Mouse (Mus musculus): ENCODE measurements around the gene Atp2a1.
"Not testable (repeated sequence)": the region's sequence is repeated elsewhere in the genome, so short reads cannot be mapped to it uniquely, and the experiment has no call there.

Gene Atp2a1

GRCm38 (mm10) chr7:126463004-126463403 is at the start of gene Atp2a1:
Gene Atp2a1 (minus strand): TSS chr7:126463108.
- in situ Hi-C loops (cut with MboI; ENCODE audit: low pct_unique_long_range_greater_than_20kb in 1 of 2, low sequenced_read_pairs in 2 of 2, unreplicated experiment in 1 of 2), result no loop called here

GRCm38 (mm10) chr7:126511287-126511686 is 48.4 kb upstream of the Atp2a1 start:
- in situ Hi-C loops (cut with MboI; ENCODE audit: low pct_unique_long_range_greater_than_20kb in 1 of 2, low sequenced_read_pairs in 2 of 2, unreplicated experiment in 1 of 2), result no loop called here

GRCm38 (mm10) chr7:126507126-126507778 is 44.3 kb upstream of the Atp2a1 start:
- in situ Hi-C loops (cut with MboI; ENCODE audit: low pct_unique_long_range_greater_than_20kb in 1 of 2, low sequenced_read_pairs in 2 of 2, unreplicated experiment in 1 of 2), result no loop called here

DNA sequence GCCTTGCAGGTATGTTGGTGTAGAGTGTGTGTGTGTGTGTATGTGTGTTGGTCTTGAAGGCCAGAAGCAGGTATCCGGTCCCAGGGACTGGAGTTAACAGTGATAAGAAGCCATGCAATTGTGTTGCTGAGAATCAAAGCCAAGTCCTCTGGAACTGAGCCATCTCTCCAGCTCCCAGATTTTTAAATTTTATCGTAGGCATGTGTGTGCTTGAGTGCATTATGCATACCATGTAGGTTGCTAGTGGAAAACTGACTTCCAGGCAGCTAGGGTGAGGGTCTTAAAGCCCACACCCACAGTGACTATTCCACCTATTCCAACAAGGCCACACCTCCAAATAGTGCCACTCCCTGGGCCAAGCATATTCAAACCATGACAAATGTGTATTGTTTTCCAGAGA is 42.0 kb upstream of the Atp2a1 start:
- in situ Hi-C loops (cut with MboI; ENCODE audit: low pct_unique_long_range_greater_than_20kb in 1 of 2, low sequenced_read_pairs in 2 of 2, unreplicated experiment in 1 of 2), result no loop called here

- in situ Hi-C loops (cut with MboI; ENCODE audit: low pct_unique_long_range_greater_than_20kb in 1 of 2, low sequenced_read_pairs in 2 of 2, unreplicated experiment in 1 of 2), result no loop called here
These were observed 40.5 kb upstream of the Atp2a1 start, which contains the start of gene Atxn2l for GRCm38 (mm10) chr7:126503273-126503878. Gene Atxn2l (minus strand): TSS chr7:126503437.

DNA sequence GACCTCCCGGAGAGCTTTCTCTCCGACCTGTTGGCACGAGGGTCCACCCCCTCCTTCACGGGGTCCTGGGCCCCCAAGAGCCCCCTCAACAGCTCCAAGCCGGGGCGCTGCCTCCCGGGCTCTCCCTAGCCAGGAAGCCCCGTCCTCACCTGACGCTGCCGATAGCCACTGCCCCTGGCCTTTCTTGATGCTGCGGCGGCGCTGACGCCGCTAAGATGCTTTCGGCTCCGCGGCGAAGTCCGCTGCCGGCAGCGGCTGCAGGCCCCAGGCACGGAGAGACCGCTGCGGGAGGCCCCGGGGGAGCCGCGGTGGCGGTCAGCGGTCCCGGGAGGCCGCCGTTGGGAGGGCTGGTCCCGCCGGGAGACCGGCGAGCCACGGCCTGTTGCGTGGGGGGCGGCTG is 39.8 kb upstream of the Atp2a1 start:
- in situ Hi-C loops (cut with MboI; ENCODE audit: low pct_unique_long_range_greater_than_20kb in 1 of 2, low sequenced_read_pairs in 2 of 2, unreplicated experiment in 1 of 2), result no loop called here

- in situ Hi-C loops (cut with MboI; ENCODE audit: low pct_unique_long_range_greater_than_20kb in 1 of 2, low sequenced_read_pairs in 2 of 2, unreplicated experiment in 1 of 2), result no loop called here
These were observed 39.3 kb upstream of the Atp2a1 start for GRCm38 (mm10) chr7:126502023-126502741.

DNA sequence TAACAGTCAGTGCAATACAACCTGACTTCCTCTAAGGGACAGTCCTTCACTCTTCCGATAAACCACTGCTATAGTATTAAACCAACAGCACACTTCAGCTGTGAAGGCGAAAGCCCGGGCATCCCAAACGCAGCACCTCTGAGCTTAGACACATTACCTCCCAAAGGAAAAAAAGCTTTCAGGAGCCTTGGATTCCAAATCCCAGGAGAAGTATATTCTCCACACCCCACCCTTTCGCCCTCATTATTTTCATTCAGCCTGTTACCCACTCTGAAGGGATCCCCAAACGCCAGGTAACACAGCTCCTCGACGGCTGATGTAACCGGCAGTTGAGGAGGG is 38.7 kb upstream of the Atp2a1 start:
- in situ Hi-C loops (cut with MboI; ENCODE audit: low pct_unique_long_range_greater_than_20kb in 1 of 2, low sequenced_read_pairs in 2 of 2, unreplicated experiment in 1 of 2), result no loop called here

DNA sequence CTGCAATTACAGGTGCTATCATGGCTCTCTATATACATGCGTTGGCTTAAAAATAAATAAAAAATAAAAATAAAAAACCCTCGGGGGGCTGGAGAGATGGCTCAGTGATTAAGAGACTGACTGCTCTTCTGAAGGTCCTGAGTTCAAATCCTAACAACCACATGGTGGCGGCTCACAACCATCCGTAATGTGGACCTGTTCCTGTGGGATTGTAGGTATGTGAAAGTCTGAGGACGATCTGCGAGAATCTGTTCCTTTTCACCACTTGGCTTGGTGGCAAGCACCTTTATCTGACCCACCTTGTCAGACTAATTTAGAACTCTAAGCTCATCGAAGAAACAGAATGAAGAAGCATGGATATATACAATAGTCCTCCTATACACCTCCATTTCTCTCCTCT is 36.5 kb upstream of the Atp2a1 start:
- in situ Hi-C loops (cut with MboI; ENCODE audit: low pct_unique_long_range_greater_than_20kb in 1 of 2, low sequenced_read_pairs in 2 of 2, unreplicated experiment in 1 of 2), result loop anchor here (5.0 kb wide), 2 partner anchors 48 to 58 kb away; no protein-coding TSS in a partner anchor

GRCm38 (mm10) chr7:126497966-126498365 is 35.1 kb upstream of the Atp2a1 start:
- in situ Hi-C loops (cut with MboI; ENCODE audit: low pct_unique_long_range_greater_than_20kb in 1 of 2, low sequenced_read_pairs in 2 of 2, unreplicated experiment in 1 of 2), result loop anchor here (5.0 kb wide), 2 partner anchors 49 to 59 kb away; no protein-coding TSS in a partner anchor

DNA sequence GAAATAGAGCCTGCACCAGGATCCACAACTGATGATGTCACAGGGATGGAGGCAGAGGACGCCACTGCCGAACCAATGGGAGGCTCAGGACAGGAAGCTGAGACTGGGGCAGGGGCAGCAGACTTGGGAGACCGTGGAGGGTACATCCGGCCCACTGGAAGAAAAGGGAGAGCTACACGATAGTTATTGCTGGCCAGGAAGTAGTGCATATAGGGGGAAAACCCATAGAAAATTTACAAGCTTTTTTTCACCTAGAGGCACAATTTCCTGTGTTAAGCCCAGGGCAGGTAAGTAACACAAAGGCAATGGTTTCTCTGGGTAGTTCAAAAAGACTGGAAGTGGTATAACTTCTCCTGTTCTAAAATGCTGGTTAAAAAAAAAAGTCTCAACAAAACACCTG is 33.6 kb upstream of the Atp2a1 start:
- in situ Hi-C loops (cut with MboI; ENCODE audit: low pct_unique_long_range_greater_than_20kb in 1 of 2, low sequenced_read_pairs in 2 of 2, unreplicated experiment in 1 of 2), result loop anchor here (5.0 kb wide), 2 partner anchors 51 to 61 kb away; no protein-coding TSS in a partner anchor

- in situ Hi-C loops (cut with MboI; ENCODE audit: low pct_unique_long_range_greater_than_20kb in 1 of 2, low sequenced_read_pairs in 2 of 2, unreplicated experiment in 1 of 2), result no loop called here
These were observed 31.2 kb upstream of the Atp2a1 start for GRCm38 (mm10) chr7:126494120-126494519.

GRCm38 (mm10) chr7:126491973-126492372 is 29.1 kb upstream of the Atp2a1 start:
- in situ Hi-C loops (cut with MboI; ENCODE audit: low pct_unique_long_range_greater_than_20kb in 1 of 2, low sequenced_read_pairs in 2 of 2, unreplicated experiment in 1 of 2), result no loop called here

DNA sequence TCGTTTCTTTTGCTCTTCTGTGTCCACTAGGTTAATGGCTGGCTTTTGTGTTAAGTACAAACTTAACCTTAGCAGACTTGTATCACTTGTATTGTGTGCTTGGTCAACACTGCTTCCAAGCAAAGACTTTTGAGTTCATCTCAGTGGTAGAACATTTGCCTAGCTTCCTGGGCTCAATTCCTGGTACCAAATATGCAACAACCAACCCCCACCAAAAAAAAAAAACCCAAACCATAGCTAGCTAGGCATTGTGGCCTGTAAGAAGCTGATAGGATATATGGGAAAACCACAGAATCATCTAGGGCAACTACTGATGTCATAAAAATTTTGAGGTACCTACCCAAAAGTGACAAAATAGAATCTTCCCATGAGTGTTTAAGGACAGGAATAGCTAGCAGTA is 28.1 kb upstream of the Atp2a1 start:
- in situ Hi-C loops (cut with MboI; ENCODE audit: low pct_unique_long_range_greater_than_20kb in 1 of 2, low sequenced_read_pairs in 2 of 2, unreplicated experiment in 1 of 2), result no loop called here

DNA sequence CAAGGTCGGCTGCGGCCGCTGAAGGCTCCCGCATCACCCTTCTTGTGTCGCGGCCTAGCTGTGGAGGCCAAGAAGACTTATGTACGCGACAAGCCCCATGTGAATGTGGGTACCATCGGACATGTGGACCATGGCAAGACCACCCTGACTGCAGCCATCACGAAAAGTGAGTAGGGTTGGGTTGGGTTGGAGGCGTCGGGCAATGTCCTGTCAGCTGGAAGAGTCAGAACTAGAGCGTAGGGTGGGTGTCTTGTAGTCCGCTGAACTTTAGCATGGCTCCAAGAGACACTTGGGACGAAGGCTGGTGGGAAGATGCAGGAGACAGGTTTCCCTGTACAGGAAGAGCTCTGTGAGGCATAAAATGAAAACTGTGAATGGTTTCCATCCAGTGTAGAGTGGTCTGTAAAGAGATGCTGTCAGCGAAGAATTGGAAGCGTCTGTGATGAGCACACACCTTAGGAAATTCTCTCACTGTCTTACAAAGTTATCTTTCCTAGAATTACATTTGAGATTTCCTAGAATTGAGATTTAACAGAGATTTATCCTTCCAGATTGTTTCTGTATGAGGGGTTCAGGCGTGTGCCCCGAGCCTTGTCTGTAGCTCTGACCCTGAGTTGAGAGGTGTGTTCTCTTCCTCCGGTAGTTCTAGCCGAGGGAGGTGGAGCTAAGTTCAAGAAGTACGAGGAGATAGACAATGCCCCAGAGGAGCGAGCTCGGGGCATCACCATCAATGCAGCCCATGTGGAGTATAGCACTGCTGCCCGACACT is 24.9 kb upstream of the Atp2a1 start:
- in situ Hi-C loops (cut with MboI; ENCODE audit: low pct_unique_long_range_greater_than_20kb in 1 of 2, low sequenced_read_pairs in 2 of 2, unreplicated experiment in 1 of 2), result not testable (repeated sequence)

- in situ Hi-C loops (cut with MboI; ENCODE audit: low pct_unique_long_range_greater_than_20kb in 1 of 2, low sequenced_read_pairs in 2 of 2, unreplicated experiment in 1 of 2), result no loop called here
These were observed 24.2 kb upstream of the Atp2a1 start, which contains the start of gene Tufm for GRCm38 (mm10) chr7:126487052-126487483. Gene Tufm (plus strand): TSS chr7:126487361.

DNA sequence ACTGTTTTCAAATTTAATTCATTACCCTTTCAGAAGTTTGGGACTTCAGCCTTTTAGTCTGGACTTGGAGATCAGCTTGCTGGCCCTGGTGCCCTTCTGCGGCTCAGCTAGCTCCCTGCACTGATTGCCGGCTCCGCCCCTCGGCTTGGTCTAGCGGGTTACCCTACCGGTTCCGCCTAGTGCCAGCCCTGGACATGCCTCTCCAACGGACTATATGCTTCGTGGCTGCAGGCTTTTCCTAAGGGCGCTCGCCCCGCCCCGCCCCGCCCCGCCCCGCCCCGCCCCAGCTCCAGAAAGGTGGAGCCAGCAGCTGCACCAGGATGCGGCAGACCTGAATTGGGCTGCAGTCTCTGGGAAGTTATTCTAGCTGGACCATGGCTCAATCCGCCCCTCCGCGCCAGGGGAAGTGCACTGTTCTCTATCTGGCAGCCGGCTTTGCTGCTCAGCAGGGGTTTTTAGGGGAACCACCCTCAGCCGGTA is 19.5 kb upstream of the Atp2a1 start:
- in situ Hi-C loops (cut with MboI; ENCODE audit: low pct_unique_long_range_greater_than_20kb in 1 of 2, low sequenced_read_pairs in 2 of 2, unreplicated experiment in 1 of 2), result loop anchor here in 1 of 2 experiments (5.0 kb wide), 1 partner anchor 45 kb away; no protein-coding TSS in a partner anchor

DNA sequence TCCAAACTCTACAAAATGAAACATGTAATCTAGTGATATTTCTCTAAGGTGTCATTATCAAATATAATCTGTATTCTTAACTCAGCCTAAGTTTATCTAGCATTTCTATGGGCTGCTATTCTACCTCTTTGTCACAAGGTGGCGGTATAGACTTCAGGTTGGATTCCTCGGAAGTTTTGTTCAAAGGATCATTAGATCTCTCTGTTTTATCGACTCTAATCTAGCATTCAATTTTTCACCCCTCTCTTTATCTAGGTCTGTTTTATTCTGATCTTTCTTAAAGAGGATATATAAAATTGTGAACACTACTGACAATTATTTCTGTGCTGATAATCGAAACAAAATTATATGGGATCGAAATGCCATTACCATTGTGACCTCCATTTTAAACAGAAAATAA is 18.8 kb upstream of the Atp2a1 start:
- in situ Hi-C loops (cut with MboI; ENCODE audit: low pct_unique_long_range_greater_than_20kb in 1 of 2, low sequenced_read_pairs in 2 of 2, unreplicated experiment in 1 of 2), result loop anchor here in 1 of 2 experiments (5.0 kb wide), 1 partner anchor 46 kb away; no protein-coding TSS in a partner anchor

Data from mouse embryonic stem cell (cell line).